Mouse (Mus musculus): ENCODE data around the gene Ephb2. TPM values are rescaled to one million over a fixed set of nuclear protein-coding genes. Genes with fewer than 3 reads are reported as not detected.

The Ephb2 gene
- polyA plus RNA-seq, 1 experiment from 2014 or later, result 18.9 TPM

- peak; percentile 21; the same call in 1 of the 2 replicates for ATAC-seq (replicated peaks)
- Histone ChIP-seq H3K27ac (replicated peaks) (peak overlapping the region; percentile 100), H3K4me2 (replicated peaks) (peak overlapping the region; percentile 85), H3K36me3 (no peaks in the 10 kb centered on the region), H3K9ac (replicated peaks) (peak overlapping the region; percentile 92), H3K4me3 (peak overlapping the region; percentile 62), H3K9me3 (no peaks in the 10 kb centered on the region), H3K4me1 (peaks cover 66% of the 10 kb centered on the region), H3K27me3 (no peaks in the 10 kb centered on the region)
- WGBS, result under 1% methylated on average over 70 of the region's 76 CpGs
Observed at GRCm38 (mm10) chr4:136834815-136835620, 770 bp downstream of the Ephb2 start.

- peak overlapping the region; percentile 62 for H3K4me3 ChIP-seq
- no peaks in the 10 kb centered on the region for H3K36me3 ChIP-seq
- H3K27ac ChIP-seq (replicated peaks), result peak overlapping the region; percentile 100
- H3K27me3 ChIP-seq, result no peaks in the 10 kb centered on the region
- ATAC-seq (replicated peaks), result no peak
- H3K4me2 ChIP-seq (replicated peaks), result peak overlapping the region; percentile 85
- H3K4me1 ChIP-seq, result peaks cover 72% of the 10 kb centered on the region
- peak overlapping the region; percentile 92 for H3K9ac ChIP-seq (replicated peaks)
- H3K9me3 ChIP-seq, result no peaks in the 10 kb centered on the region
- 3% methylated on average over 12 of the region's 12 CpGs for WGBS
Observed at GRCm38 (mm10) chr4:136834439-136834814, 1.4 kb downstream of the Ephb2 start.

GRCm38 (mm10) chr4:136833619-136834351 is 2.0 kb downstream of the Ephb2 start:
- no peak for ATAC-seq (replicated peaks)
- H3K4me2 ChIP-seq (replicated peaks), result peak overlapping the region; percentile 85
- 19% methylated on average over 21 of the region's 21 CpGs for WGBS
- H3K27ac ChIP-seq (replicated peaks), result peak overlapping the region; percentile 100
- peak overlapping the region; percentile 62 for H3K4me3 ChIP-seq
- H3K4me1 ChIP-seq, result peaks cover 78% of the 10 kb centered on the region
- H3K36me3 ChIP-seq, result no peaks in the 10 kb centered on the region
- peak overlapping the region; percentile 92 for H3K9ac ChIP-seq (replicated peaks)
- no peaks in the 10 kb centered on the region for H3K27me3 ChIP-seq
- H3K9me3 ChIP-seq, result no peaks in the 10 kb centered on the region

- Histone ChIP-seq H3K27me3 (no peaks in the 10 kb centered on the region), H3K9me3 (no peaks in the 10 kb centered on the region), H3K36me3 (no peaks in the 10 kb centered on the region), H3K4me1 (peaks cover 71% of the 10 kb centered on the region), H3K4me3 (0 out of 2 replicates have a peak overlapping the region, but pooled peaks have one; percentile 1), H3K27ac (replicated peaks) (no peak overlapping the region), H3K9ac (replicated peaks) (0 out of 2 replicates have a peak overlapping the region, but pooled peaks have one; percentile 92), H3K4me2 (replicated peaks) (peak overlapping the region; percentile 85)
- ATAC-seq (replicated peaks), result no peak
- WGBS, result 74% methylated on average over 16 of the region's 16 CpGs
Observed at GRCm38 (mm10) chr4:136832559-136833232, 3.1 kb downstream of the Ephb2 start.

GRCm38 (mm10) chr4:136830272-136830823 is 5.4 kb downstream of the Ephb2 start:
- no peak overlapping the region for H3K9ac ChIP-seq (replicated peaks)
- no peak overlapping the region for H3K27ac ChIP-seq (replicated peaks)
- no peaks in the 10 kb centered on the region for H3K27me3 ChIP-seq
- H3K36me3 ChIP-seq, result no peaks in the 10 kb centered on the region
- peaks cover 68% of the 10 kb centered on the region for H3K4me1 ChIP-seq
- ATAC-seq (replicated peaks), result no peak
- H3K4me3 ChIP-seq, result no peak overlapping the region
- H3K9me3 ChIP-seq, result no peaks in the 10 kb centered on the region
- WGBS, result 58% methylated on average over 9 of the region's 9 CpGs
- H3K4me2 ChIP-seq (replicated peaks), result no peak overlapping the region

- Histone ChIP-seq H3K9ac (replicated peaks) (no peak overlapping the region), H3K27me3 (no peaks in the 10 kb centered on the region), H3K4me3 (no peak overlapping the region), H3K4me2 (replicated peaks) (no peak overlapping the region), H3K4me1 (peaks cover 72% of the 10 kb centered on the region), H3K9me3 (no peaks in the 10 kb centered on the region), H3K36me3 (no peaks in the 10 kb centered on the region), H3K27ac (replicated peaks) (no peak overlapping the region)
- 24% methylated on average over 9 of the region's 9 CpGs for WGBS
- ATAC-seq (replicated peaks), result no peak
Observed at GRCm38 (mm10) chr4:136829837-136830236, 6.0 kb downstream of the Ephb2 start.

GRCm38 (mm10) chr4:136828664-136829569 is 6.9 kb downstream of the Ephb2 start:
- no peak overlapping the region for H3K4me3 ChIP-seq
- no peak overlapping the region for H3K27ac ChIP-seq (replicated peaks)
- no peaks in the 10 kb centered on the region for H3K9me3 ChIP-seq
- H3K9ac ChIP-seq (replicated peaks), result 0 out of 2 replicates have a peak overlapping the region, but pooled peaks have one; percentile 2
- 53% methylated on average over 11 of the region's 11 CpGs for WGBS
- H3K36me3 ChIP-seq, result no peaks in the 10 kb centered on the region
- no peaks in the 10 kb centered on the region for H3K27me3 ChIP-seq
- no peak overlapping the region for H3K4me2 ChIP-seq (replicated peaks)
- ATAC-seq (replicated peaks), result no peak
- H3K4me1 ChIP-seq, result peaks cover 66% of the 10 kb centered on the region

- WGBS, result 25% methylated on average over 18 of the region's 18 CpGs
- H3K4me2 ChIP-seq (replicated peaks), result no peak overlapping the region
- no peak overlapping the region for H3K27ac ChIP-seq (replicated peaks)
- H3K36me3 ChIP-seq, result no peaks in the 10 kb centered on the region
- no peak overlapping the region for H3K9ac ChIP-seq (replicated peaks)
- no peaks in the 10 kb centered on the region for H3K27me3 ChIP-seq
- no peak overlapping the region for H3K4me3 ChIP-seq
- H3K4me1 ChIP-seq, result peaks cover 62% of the 10 kb centered on the region
- ATAC-seq (replicated peaks), result no peak
- no peaks in the 10 kb centered on the region for H3K9me3 ChIP-seq
Observed at GRCm38 (mm10) chr4:136824935-136825552, 10.7 kb downstream of the Ephb2 start.

- ATAC-seq (replicated peaks), result peak; percentile 32; the same call in 1 of the 2 replicates
- Histone ChIP-seq H3K4me3 (no peak overlapping the region), H3K9ac (replicated peaks) (no peak overlapping the region), H3K9me3 (no peaks in the 10 kb centered on the region), H3K4me1 (peaks cover 66% of the 10 kb centered on the region), H3K36me3 (no peaks in the 10 kb centered on the region), H3K27ac (replicated peaks) (peak overlapping the region; percentile 75), H3K27me3 (no peaks in the 10 kb centered on the region), H3K4me2 (replicated peaks) (no peak overlapping the region)
- WGBS, result 8% methylated on average over 10 of the region's 10 CpGs
Observed at GRCm38 (mm10) chr4:136820069-136820522, 15.7 kb downstream of the Ephb2 start.

GRCm38 (mm10) chr4:136816701-136817100 is 19.1 kb downstream of the Ephb2 start:
- Histone ChIP-seq H3K27ac (replicated peaks) (peak overlapping the region; percentile 65), H3K36me3 (no peaks in the 10 kb centered on the region), H3K4me1 (peaks cover 52% of the 10 kb centered on the region), H3K27me3 (no peaks in the 10 kb centered on the region), H3K4me2 (replicated peaks) (no peak overlapping the region), H3K9ac (replicated peaks) (no peak overlapping the region), H3K9me3 (no peaks in the 10 kb centered on the region), H3K4me3 (no peak overlapping the region)
- ATAC-seq (replicated peaks), result peak; percentile 86
- WGBS, result 6% methylated on average over 7 of the region's 7 CpGs
